Mouse (Mus musculus) retina, postnatal 1 day (tissue): ENCODE data around the gene Jdp2.
A peak's percentile ranks its signal among the peaks of the same experiment; 100 is the strongest.
"Not testable (repeated sequence)": the region's sequence is repeated elsewhere in the genome, so short reads cannot be mapped to it uniquely, and the experiment has no call there.

Experiments used
- DNase-seq: peaks from one replicate; pipeline ENCODE4 v3.0.0-alpha.2; 2012

Jdp2 gene

DNA sequence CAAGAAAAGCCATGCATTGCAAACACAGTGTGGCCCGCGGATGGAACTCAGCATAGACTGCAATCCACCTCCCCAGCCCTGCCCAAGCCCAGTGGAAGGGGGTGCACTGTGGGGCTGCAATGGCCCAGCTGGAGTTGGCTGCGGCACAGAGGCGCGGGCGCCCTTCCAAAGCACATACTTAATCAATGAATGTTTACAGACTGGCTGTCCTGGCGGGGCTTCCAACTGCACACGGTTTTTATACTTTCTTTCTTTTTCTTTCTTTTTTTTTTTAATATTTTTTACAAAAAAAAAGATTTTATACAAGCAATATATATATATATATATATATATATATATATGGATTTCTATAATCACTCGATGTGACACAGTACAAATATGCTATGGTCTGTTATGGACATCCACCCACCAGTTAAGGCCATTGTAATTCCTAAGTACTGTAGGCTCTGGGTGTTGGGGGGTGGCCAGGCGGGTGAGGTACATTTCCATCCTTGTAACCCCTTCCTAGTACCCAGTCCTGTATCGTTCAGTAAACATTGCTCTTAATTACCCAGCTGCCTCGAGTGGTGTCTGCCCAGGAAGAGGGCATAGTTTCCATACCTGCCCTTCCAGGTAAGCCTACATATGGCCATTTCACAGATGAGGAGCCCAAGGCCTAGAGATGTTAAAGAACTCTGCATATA, 40.6 kb downstream of the Jdp2 start:
- no peak for DNase-seq

- peak; percentile 57 for DNase-seq
Observed at GRCm38 (mm10) chr12:85640852-85641563, 42.2 kb downstream of the Jdp2 start.

- DNase-seq, result peak; percentile 45
Observed at GRCm38 (mm10) chr12:85641564-85641931, 42.7 kb downstream of the Jdp2 start.

DNA sequence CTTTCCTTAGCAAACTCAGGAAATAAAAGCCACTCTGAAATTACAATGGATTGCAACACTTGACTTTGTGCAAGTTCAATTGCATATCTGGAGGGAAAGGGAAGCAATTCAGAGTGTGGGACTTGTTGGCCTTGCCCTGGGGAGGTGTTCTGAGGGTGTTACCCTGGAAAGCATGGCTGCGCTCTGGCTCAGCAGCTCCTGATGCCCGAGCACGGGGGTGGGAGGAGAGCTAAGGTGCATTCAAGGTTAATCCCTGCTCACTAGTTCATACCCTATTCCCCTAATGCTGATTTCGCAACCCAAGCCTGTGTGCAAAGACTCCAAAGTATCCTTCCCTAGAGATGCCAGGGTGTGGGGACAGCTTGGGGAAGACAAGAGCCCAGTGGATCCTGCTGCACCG, 44.9 kb downstream of the Jdp2 start:
- DNase-seq, result no peak

DNA sequence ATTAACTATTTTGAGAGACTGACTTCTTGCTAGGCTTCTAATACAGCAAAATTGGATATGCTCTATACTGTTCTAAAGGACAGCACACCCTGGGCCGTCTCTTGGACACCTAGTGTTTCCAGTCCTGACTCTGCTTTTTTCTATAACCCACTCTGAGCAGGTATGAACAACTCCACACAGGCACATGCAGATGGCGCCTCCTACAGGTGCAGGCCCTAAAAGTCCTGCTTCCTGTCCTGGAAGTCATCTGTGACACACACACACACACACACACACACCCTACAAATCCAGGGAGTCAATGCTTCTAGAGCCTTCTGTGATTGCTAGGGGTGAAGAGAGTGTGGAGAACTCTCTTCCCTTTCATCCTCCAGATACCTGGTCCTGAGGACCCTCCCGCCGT, 46.8 kb downstream of the Jdp2 start:
- DNase-seq, result peak; percentile 15

DNA sequence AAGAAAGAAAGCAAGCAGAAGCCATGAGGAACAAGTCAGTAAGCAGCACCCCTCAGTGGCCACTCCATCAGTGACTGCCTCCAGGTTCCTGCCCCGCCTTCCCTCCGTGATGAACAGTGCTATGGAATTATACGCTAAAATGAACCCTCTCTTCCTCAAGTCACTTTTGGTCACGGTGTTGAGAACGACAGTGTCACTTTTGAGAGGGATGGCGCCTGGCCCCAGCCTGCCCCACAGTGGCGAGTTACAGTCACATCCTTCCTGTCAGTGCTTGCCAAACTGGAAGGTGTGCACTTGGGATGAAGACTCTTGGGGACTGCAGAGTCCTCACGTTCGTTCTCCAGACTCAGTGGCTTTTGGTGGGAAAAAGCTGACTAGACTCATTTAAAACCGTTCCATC, 48.5 kb downstream of the Jdp2 start:
- peak; percentile 20 for DNase-seq

DNA sequence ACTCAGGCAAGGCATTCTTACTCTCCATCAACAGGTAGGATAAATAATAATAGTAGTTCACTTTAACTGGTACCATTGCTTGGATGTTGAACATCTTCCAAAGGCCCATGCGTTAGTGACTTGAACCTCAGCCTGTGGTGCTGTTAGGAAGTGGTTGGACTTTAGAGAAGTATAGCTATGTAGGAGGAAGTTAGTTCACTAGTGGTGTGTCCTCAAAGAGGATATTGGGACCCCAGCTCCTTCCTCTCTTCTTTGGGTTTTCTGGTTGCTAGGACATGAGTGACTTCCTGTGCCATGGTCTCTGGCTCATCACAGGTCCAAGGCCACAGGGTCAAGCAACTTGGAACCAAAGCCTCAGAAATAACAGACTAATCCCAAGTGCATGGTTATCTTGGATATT, 49.1 kb downstream of the Jdp2 start:
- DNase-seq, result no peak

DNA sequence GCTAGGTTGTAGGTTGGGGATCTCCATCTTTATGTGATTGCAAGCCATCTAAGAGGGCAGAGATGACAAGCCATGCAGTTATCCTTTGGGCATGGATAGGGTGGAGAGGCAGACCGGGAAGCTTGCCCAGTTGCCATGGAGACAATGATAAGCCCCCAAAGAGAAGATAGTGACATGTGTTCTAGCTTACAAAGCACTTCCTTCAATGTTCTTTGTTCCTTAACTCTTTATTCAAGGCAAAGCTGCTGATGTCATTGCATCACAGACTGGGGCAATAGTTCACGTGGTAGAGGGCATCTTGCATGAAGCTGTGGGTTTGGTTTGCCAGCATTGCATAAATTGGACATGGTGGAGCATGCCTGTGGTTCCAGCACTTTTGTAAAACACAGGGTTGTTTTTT, 60.5 kb downstream of the Jdp2 start:
- peak; percentile 18 for DNase-seq

DNA sequence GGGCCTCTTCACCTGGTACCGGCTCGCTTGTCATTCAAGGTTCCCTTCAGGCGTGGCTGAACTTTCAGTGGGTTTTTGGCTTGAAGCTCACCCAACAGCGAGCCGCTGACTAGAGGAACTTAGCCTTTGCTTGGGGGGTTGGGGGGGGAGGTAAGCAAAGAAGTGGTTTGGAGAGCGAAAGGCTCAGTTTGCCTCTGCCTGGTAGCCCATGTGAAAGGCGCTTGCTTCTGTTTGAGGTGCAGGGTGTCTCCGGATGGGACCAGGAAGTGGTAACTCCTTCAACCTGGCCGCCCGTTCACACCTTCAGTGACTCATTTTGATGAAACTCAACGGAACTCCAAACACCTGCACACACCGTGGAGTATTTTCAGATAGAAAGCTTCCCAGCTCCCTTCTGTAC, 62.0 kb downstream of the Jdp2 start:
- DNase-seq, result no peak

GRCm38 (mm10) chr12:85662232-85662631, 63.4 kb downstream of the Jdp2 start:
- not testable (repeated sequence) for DNase-seq

- DNase-seq, result peak; percentile 81
Observed at GRCm38 (mm10) chr12:85662896-85663295, 64.1 kb downstream of the Jdp2 start.

GRCm38 (mm10) chr12:85666112-85666511, 67.3 kb downstream of the Jdp2 start:
- DNase-seq, result no peak

- DNase-seq, result no peak
Observed at GRCm38 (mm10) chr12:85667071-85667470, 68.2 kb downstream of the Jdp2 start.

DNA sequence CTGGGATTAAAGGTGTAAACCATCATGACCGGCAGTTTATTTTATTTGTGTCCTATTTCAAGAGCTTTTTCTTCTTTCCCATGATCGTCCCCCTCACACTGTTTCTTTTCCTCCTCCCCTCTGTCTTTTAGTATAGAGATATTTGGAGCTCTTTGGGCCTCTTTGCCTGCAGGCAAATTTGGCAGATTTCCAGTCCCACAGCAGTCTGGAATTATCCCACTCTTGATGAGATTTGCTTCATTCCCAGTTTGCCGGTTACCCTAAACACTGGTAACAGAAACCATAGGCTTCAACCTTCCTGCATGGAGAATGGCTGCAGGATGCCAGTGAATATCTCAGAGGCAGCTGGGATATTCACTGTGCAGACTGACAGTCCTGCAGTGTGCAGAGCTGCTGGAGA, 69.9 kb downstream of the Jdp2 start:
- DNase-seq, result peak; percentile 9

- no peak for DNase-seq
Observed at GRCm38 (mm10) chr12:85670080-85670479, 71.3 kb downstream of the Jdp2 start.

DNA sequence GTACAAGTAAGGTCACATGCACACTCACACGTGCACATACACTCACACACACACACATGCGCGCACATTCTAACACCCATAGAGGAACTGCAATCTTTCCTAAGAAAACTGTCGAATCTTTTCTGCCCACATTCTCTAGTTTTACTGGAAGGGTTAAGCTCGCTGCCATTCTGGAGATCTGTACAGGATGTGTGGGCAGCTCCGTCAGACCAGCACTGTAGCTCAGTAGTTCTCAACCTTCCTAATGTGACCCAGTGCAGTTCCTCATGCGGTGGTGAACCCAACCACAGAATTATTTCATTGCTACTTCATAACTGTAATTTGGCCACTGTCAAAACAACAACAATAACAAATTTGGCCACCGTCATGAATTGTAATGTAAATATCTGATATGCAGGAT, 75.1 kb downstream of the Jdp2 start:
- no peak for DNase-seq

DNA sequence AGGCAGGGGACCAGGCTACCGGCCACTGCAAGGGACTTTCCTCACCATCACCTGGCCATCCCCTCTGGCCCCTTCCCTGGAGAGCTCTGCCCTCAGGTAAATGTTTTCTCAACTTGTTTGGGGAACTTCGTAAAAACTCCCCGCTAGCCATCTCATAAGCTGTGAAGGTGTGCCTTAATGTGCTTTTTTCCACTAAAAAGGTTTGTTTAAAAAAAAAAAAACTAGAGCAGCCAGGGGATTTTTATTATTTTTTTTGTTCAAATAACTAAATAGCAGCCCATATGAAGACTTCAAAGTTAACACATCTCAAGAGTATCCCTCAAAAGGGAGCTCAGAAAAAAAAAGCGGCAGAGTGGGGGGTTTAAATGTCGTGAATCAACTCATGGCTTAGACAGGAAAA, 80.3 kb downstream of the Jdp2 start:
- no peak for DNase-seq

DNA sequence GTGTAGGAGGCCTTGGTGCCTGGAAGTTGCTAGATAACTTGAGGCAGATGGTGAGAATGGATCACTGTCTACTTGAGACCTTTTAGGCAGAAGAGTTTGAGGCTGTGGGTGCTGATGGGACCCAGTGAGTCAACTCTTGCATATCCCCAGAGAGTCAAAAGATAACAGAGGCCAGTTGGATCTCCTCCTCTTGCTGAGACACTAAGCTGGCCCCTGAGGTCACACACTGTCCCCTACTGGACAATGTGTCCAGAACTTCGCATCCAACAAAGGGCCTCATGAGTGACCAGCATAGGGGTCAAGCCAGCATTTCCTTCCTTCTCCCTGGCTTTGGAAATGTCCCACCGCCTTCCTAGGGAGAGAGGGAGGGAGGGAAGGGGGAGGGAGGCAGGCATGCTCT, 81.0 kb downstream of the Jdp2 start:
- DNase-seq, result no peak

DNA sequence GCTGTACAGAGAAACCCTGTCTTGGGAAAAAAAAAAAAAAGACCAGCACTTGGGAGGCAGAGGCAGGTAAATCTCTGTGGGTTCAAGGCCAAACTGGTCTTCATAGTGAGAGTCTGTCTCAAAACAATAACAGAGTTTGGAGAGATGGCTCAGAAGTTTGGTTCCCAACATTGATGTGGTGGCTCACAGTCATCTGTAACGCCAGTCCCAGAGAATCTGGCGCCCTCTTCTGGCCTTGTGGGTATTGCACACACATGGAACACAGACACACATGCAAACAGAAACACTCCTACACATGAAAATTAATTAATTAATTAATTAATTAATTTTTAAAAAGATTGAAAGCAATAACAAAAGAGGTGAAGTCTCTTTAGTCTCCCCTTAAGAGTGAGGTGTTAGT, 83.5 kb downstream of the Jdp2 start:
- no peak for DNase-seq

- DNase-seq, result no peak
Observed at GRCm38 (mm10) chr12:85684411-85685275, 85.8 kb downstream of the Jdp2 start.

DNA sequence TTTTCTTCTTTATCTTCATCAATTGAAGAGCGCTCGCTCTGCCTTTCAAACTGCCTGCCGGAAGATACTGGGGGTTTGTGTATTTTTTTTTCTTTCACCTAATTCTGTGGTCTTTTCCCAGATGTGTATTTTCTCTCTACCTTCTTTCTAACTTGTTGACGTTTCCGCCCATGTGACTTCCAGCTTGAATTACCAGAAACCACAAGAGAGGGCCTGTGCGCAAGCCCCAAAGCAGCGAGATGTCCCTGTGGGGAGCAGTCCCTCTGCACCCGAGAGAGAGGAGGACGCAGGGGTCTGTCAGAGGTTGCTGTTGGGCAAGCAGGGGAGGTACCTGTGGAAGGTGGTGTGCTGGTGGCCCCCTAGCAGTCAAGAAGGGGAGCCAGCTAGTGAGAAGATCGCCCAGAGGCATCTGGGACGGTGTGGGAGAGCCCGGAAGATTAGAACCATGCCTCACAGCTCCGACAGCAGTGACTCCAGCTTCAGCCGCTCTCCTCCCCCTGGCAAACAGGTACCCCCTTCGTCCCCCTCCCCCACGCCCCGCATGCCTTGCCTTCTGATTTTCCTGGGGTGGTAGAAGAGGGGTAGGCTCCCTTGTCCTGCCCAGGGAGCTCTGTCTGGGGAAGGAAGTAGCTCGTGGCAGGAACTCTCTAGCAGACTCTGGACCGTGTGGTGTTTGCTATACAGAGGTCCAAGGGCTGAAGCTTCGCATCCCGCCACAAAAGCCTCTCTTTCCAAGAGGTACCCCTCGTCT, 87.8 kb downstream of the Jdp2 start, which contains the start of gene Batf:
Gene Batf (plus strand): TSS at position 204 of the 751 bp plus-strand sequence.
- DNase-seq, result no peak

- no peak for DNase-seq
Observed at GRCm38 (mm10) chr12:85687217-85687533, 88.3 kb downstream of the Jdp2 start.

DNA sequence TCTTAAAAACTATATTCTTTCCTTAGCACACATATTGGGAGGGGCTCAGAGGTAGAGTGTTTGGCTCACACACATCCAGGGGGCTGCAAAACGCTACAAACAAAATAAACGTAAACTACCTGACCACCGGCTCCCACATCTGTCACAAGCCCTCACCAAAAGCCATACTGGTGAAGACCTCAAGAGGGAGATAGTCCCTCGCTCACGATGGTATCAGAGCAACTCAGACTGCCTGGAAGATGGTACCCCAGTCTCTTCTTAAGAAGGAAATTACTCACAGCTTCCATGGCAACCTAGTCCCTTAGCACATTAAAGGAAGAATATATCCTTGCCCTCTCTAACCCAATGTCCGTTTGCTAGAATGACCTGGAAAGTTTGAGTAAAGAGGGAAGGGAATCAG, 89.0 kb downstream of the Jdp2 start:
- no peak for DNase-seq
